Mouse (Mus musculus) C2C12 (cell line): ENCODE measurements around the gene C77080. TPM values are rescaled to one million over a fixed set of nuclear protein-coding genes. Genes with fewer than 3 reads are reported as not detected.

Source experiments
- H3K27me3 ChIP-seq: one replicate; pipeline ENCODE4 v1.6.1; 2011; ENCODE audit not compliant: control insufficient read depth, insufficient read depth, insufficient read length
- H3K36me3 ChIP-seq: one replicate; pipeline ENCODE4 v1.6.1; 2011; ENCODE audit not compliant: control insufficient read depth, insufficient read depth
- H3K4me3 ChIP-seq: one replicate; pipeline ENCODE4 v1.5.1; 2011; ENCODE audit warnings: mild to moderate bottlenecking, control low read depth; ENCODE audit not compliant: poor library complexity, insufficient read depth, severe bottlenecking
- H3K79me2 ChIP-seq: one replicate; pipeline ENCODE4 v1.6.1; 2011; ENCODE audit not compliant: control insufficient read depth, insufficient read depth
- H3K79me3 ChIP-seq: one replicate; pipeline ENCODE4 v1.6.1; 2011; ENCODE audit warnings: low read depth, control low read depth
- H3ac ChIP-seq: one replicate; pipeline ENCODE3; 2011; ENCODE audit warnings: low read depth; ENCODE audit not compliant: control insufficient read depth, insufficient read length
- CEBPB ChIP-seq: IDR thresholded peaks from one replicate; pipeline ENCODE4 v1.6.1; 2011; ENCODE audit warnings: low read depth, mild to moderate bottlenecking, control low read depth, moderate library complexity
- CTCF ChIP-seq: IDR thresholded peaks from one replicate; pipeline ENCODE4 v1.5.1; 2011; ENCODE audit not compliant: control insufficient read depth, insufficient read depth, insufficient read length
- FOSL1 ChIP-seq: IDR thresholded peaks from one replicate; pipeline ENCODE4 v1.8.0; 2011; ENCODE audit warnings: mild to moderate bottlenecking, low read length; ENCODE audit not compliant: poor library complexity, insufficient read depth, severe bottlenecking
- MAX ChIP-seq: IDR thresholded peaks from one replicate; pipeline ENCODE4 v1.6.1; 2011; ENCODE audit warnings: mild to moderate bottlenecking, control low read depth
- MYOD1 ChIP-seq: IDR thresholded peaks from one replicate; pipeline ENCODE4 v1.6.1; 2011; ENCODE audit warnings: low read depth; ENCODE audit not compliant: control insufficient read depth, insufficient read length
- MYOG ChIP-seq: IDR thresholded peaks from one replicate; pipeline ENCODE4 v1.6.1; 2011; ENCODE audit not compliant: control insufficient read depth, insufficient read length; ENCODE audit errors: extremely low read depth
- USF1 ChIP-seq: IDR thresholded peaks from one replicate; pipeline ENCODE4 v1.6.1; 2011; ENCODE audit warnings: low read depth, mild to moderate bottlenecking, control low read depth, moderate library complexity
- polyA plus RNA-seq: library from polyadenylated mRNA; unstranded; fragments of >200 nt; fragmentation: generic; extraction: Trizol; gene quantifications from one replicate; pipeline ENCODE4 v1.2.1, GENCODE M21; 2012; ENCODE audit warnings: missing spikeins

The C77080 gene
- polyA plus RNA-seq, 1 experiment, result 30.1 TPM

DNA sequence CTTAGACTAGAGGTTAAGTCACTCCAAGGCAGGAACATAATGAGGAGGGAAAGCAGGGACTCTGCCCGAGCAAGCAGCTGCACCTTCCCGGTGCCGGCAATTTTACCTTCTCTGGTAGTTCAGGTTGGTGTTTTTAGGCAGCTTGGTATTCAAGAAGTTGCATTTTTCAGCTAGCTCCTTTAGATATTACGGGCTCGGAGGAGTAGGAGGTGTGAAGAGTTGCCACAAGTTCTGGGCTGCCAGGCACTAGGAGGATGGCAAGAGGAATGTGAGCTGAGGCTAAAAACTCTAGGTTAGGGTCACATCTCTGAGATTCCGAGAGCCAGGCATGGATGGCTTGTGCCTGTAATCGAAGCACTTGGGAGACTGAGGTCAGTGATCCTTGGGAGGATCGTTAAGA, 28.5 kb upstream of the C77080 start:
- H3K27me3 ChIP-seq, result no peaks in the 10 kb centered on the region
- H3K36me3 ChIP-seq, result no peaks in the 10 kb centered on the region
- no peak overlapping the region for H3K4me3 ChIP-seq
- H3K79me2 ChIP-seq, result peaks cover 21% of the 10 kb centered on the region
- H3ac ChIP-seq, result no peak overlapping the region
- TF ChIP-seq CTCF, result no peak
- no peak for TF ChIP-seq FOSL1
- no peak for TF ChIP-seq MAX
- no peak for TF ChIP-seq CEBPB
- TF ChIP-seq USF1, result no peak
- H3K79me3 ChIP-seq, result peaks cover 4% of the 10 kb centered on the region

DNA sequence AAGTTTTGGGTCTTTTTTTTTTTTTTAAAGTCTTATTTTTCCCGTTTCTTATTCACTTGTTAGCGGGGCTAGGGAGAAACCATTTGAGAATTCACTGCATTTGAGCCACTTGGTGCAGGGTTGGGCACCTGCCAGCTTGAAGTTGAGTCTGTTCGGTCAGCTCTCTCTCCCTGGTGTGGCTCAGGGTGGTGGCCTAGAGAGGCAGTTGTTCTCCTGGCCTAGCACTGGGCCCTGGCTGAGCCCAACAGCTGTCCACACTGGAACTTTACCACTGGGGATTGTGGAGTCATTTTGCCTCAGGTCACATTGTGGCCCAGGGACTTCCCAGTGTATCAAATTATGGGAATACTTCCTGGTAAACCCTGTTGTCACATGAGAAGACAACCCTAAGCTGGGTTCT, 26.9 kb upstream of the C77080 start:
- Histone ChIP-seq H3ac (peak overlapping the region; percentile 77), H3K27me3 (no peaks in the 10 kb centered on the region), H3K79me2 (peaks cover 18% of the 10 kb centered on the region), H3K4me3 (peak overlapping the region; percentile 42), H3K79me3 (peaks cover 4% of the 10 kb centered on the region), H3K36me3 (no peaks in the 10 kb centered on the region)
- TF ChIP-seq CTCF, result no peak
- TF ChIP-seq MYOD1, result peak; percentile 57
- no peak for TF ChIP-seq MAX
- TF ChIP-seq USF1, result no peak
- TF ChIP-seq FOSL1, result no peak
- no peak for TF ChIP-seq CEBPB
- no peak for TF ChIP-seq MYOG

- Histone ChIP-seq H3ac (peak within 1 kb of the TSS; percentile 91), H3K27me3 (no peaks in the 10 kb centered on the region), H3K36me3 (no peaks in the 10 kb centered on the region), H3K79me3 (peaks cover 4% of the 10 kb centered on the region), H3K4me3 (peak within 1 kb of the TSS; percentile 42), H3K79me2 (peaks cover 18% of the 10 kb centered on the region)
- TF ChIP-seq CEBPB, result no peak
- TF ChIP-seq MYOD1, result no peak
- no peak for TF ChIP-seq MAX
- TF ChIP-seq FOSL1, result no peak
- TF ChIP-seq USF1, result no peak
- TF ChIP-seq MYOG, result no peak
- no peak for TF ChIP-seq CTCF
These were observed 26.3 kb upstream of the C77080 start, which contains the start of gene Sync for GRCm38 (mm10) chr4:129287472-129287981. Gene Sync, plus strand, starts transcription at chr4:129287617.

DNA sequence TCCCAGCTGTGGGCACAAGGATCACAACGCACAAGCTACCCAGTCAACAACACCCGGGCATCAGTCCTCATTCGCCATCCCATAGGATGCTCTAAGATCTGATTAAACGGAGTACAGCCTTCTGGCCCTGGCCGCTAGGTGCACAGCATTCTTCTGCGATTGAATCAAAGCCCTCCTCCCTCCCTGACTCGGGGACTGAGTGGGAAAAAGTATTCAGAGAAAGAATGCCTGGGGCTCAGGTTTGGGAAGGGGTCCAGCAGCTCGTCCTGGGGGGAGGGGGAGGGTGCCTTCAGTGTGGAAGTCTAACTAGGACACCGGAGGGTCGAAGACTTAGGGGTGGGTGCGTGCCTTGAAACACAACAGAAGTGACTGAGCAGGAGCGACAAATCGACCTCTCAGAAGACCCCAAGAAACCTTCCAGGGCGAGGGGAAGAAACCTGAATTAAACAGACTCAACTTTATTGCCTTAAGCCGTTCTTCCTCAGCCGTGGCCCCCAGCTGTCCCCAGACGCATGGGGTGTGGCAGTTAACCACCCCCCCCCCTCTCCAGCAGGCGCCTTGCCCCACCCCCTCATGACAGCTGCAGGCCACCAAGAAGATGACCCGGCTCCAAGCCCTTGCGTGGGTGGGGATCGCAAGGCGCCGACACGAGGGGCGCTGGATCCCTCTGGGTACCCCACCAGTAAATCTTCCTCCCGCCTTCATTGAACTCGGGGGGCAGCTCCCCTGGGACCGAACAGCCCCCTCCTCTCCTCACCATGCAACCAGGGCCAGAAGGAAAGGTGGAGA, 25.7 kb upstream of the C77080 start:
- peak; percentile 83 for TF ChIP-seq MYOD1
- TF ChIP-seq MAX, result no peak
- H3K36me3 ChIP-seq, result no peaks in the 10 kb centered on the region
- peaks cover 18% of the 10 kb centered on the region for H3K79me2 ChIP-seq
- peaks cover 4% of the 10 kb centered on the region for H3K79me3 ChIP-seq
- H3K4me3 ChIP-seq, result peak overlapping the region; percentile 42
- no peaks in the 10 kb centered on the region for H3K27me3 ChIP-seq
- H3ac ChIP-seq, result peak overlapping the region; percentile 65

GRCm38 (mm10) chr4:129286001-129286682, 24.9 kb upstream of the C77080 start:
- H3K79me3 ChIP-seq, result peaks cover 1% of the 10 kb centered on the region
- no peak for TF ChIP-seq MAX
- peak; percentile 88 for TF ChIP-seq MYOD1
- peaks cover 10% of the 10 kb centered on the region for H3K79me2 ChIP-seq
- H3K4me3 ChIP-seq, result peak overlapping the region; percentile 42
- peak overlapping the region; percentile 25 for H3ac ChIP-seq
- H3K36me3 ChIP-seq, result no peaks in the 10 kb centered on the region
- no peaks in the 10 kb centered on the region for H3K27me3 ChIP-seq

GRCm38 (mm10) chr4:129284685-129285084, 23.5 kb upstream of the C77080 start:
- no peak overlapping the region for H3ac ChIP-seq
- TF ChIP-seq USF1 (no peak), CEBPB (no peak), CTCF (no peak)
- no peaks in the 10 kb centered on the region for H3K79me3 ChIP-seq
- no peak overlapping the region for H3K4me3 ChIP-seq
- H3K79me2 ChIP-seq, result peaks cover 4% of the 10 kb centered on the region
- H3K27me3 ChIP-seq, result no peaks in the 10 kb centered on the region
- no peaks in the 10 kb centered on the region for H3K36me3 ChIP-seq
